Mouse (Mus musculus) cortical plate, adult 2 months (tissue): ENCODE results near the gene Itga5.

Experiments used
- CTCF ChIP-seq: fragments of 200-500 bp; IDR thresholded peaks from 2 replicates; pipeline ENCODE4 v1.5.1; 2011; ENCODE audit warnings: mild to moderate bottlenecking, control low read depth, low read length; ENCODE audit not compliant: insufficient read depth; ENCODE audit errors: extremely low read depth
- POLR2A ChIP-seq: fragments of 200-500 bp; IDR thresholded peaks from 2 replicates; pipeline ENCODE4 v1.6.1; 2011; ENCODE audit warnings: mild to moderate bottlenecking, low read length, control low read depth; ENCODE audit not compliant: insufficient read depth; ENCODE audit errors: extremely low read depth

GRCm38 (mm10) chr15:103345789-103346188 lies 20.8 kb downstream of the Itga5 start:
- TF ChIP-seq POLR2A = no peak
- TF ChIP-seq CTCF = no peak
